Mouse (Mus musculus): ENCODE results near the gene Ndufs5.

DNA sequence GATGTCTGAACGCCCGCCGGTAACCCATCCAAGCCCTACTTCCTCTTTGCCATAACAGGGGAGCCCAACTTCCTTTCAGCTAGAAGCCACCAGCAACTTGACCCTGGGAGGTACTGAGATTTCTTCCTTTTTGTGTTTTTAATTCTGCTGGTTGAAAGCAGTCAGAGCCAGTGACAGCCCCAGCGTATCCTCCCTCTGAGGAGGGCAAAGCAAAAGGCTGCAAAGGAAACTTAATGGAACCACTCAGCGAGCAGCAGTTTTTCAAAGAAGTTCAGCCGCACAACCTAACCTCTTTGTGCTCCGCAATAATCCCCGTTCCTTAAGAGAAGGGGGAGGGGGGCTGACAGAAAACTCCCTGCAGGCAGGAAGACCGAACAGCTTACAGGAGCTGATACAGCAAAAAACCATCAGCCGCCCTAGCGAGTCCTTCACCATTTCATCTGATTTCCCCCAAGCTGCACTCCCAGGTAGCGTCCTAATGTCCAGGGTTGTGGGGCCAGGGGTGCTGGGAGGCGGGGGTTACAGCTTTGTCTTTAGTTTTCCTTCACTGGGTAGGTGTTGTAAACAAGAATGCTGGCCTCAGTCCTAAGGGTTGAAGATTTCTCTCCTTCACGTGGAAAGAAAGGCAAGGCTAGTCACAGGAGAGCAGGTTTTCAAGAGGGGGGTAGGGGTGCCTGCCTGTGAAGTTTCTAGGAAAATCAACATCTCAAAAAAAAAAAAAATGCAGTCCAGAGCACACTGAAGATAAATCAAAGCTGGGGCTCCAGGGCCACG lies 54.9 kb downstream of the Ndufs5 start:
- no peak for TF ChIP-seq CTCF (IDR thresholded peaks at IDR 0.05; ENCODE audit: low read depth)
- no peak for TF ChIP-seq EP300 (IDR thresholded peaks at IDR 0.05; ENCODE audit: low read depth)

All from liver, postnatal 0 days (tissue).